Mouse (Mus musculus): Measurements from ENCODE around the gene Fgf6.

The Fgf6 gene

DNA sequence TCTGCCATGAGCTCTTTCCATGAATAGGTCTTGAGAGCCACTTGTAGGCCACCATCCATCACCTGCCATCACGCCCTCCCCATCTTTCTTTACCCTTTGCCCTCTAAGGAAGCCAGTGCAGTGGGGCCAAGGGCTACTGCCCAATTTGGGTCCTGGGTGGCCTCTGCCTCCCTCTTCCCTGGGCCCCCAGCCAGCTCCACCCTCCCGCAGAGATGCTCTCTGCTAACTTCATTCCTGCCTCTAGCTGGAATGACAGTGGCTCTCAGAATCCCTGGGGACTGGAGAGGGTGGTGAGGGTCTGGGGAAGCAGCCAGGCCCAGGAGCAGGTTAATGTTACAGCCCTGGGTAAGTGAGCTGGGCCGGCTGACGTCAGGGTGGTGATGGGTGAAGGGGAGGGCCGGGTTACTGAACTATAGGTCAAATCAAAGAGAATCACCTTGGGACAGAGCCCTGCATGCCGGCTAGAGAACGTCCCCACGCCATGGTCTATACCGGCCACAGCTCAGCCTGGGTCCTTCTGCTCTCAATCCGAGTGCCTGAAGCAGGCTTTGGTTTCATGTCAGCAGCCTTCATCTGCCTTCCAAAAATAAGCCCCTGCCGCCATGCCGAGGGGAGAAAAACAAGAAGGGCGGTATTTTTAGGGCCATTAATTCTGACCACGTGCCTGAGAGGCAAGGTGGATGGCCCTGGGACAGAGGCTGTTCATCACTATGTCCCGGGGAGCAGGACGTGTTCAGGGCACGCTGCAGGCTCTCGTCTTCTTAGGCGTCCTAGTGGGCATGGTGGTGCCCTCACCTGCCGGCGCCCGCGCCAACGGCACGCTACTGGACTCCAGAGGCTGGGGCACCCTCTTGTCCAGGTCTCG, at the start of gene Fgf6:
Fgf6 (plus strand) TSS at position 681 of the 865 bp plus-strand sequence.
- DNase-seq (ENCODE audit: low spot score in 2 of 2): no peak

DNA sequence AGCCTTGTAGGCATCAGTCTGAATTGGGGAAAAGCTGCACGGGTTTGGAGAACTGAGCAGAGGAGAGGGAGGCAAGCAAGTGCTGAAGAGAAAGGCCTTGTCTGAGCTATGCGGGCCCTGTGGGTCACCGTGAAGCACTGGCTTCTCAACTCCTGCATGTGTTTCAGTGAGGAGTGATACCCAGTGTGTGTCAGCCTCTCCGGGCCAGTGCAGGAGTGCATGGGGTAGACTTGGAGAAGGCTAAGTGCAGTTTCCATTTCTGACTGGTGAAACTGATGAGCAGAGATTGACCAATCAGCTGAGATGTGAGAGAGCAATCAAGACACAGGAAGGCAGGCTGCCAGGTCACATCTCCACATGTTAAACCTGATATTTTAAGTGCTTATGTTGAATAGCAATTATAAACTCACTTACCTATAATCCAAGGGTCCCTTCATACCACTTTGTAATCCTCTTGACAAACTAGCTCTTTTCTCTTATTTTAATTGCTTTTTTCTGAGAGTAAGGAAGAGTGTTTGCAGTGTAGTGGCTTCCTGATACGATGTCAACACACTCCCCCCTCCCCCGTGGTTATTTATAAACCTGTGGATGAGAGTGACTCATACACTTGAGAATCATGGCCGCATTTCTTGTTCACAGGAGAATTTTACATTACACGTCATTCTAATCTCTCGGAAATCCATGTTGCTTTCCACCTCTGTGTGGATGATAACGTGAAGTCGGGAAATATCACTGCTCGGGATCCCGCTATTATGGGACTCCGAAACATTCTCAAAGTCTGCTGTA, 49.0 kb upstream of the Fgf6 start:
- DNase-seq (ENCODE audit: low spot score in 2 of 2): no peak

DNA sequence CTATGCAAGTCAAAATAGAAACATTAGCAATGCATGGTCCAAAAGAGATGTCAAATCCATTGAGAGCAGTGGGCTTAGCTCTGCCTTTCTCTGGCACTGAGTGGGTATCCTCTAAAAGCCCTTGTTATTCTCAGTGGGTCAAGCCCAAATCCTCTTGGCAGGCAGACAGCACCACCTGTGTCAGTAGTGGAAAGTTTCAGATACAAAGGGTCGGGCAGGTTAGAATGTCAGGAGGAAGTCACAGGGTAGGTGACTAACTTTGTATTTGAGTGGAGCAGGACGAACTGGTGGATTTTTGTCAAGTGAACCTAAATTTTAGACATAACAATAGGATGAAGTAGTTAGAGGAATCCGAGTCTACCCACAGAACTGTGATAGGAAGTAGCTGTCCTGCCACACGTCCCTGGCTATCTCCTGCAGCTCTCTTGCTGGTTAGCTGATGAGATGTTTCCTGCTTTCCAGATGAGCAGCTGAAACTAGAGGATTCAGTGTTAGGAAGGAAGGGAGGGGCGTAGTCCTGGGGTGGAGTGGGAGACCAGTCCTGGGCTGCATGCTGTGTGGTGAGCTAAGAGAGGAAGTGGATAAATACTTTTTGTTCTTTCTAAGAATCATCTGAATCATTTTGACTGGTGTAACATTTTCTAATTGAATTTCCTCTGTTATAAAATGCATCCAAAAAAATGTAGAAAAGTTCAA, 33.7 kb upstream of the Fgf6 start:
- DNase-seq (ENCODE audit: low spot score in 2 of 2): no peak

- DNase-seq (ENCODE audit: low spot score in 2 of 2): no peak
Observed at GRCm38 (mm10) chr6:126993676-126994075, 21.7 kb upstream of the Fgf6 start.

- DNase-seq (ENCODE audit: low spot score in 2 of 2): no peak
Observed at GRCm38 (mm10) chr6:126995494-126995893, 19.9 kb upstream of the Fgf6 start.

GRCm38 (mm10) chr6:126996399-126996798, 19.0 kb upstream of the Fgf6 start:
- no peak for DNase-seq (ENCODE audit: low spot score in 2 of 2)

DNA sequence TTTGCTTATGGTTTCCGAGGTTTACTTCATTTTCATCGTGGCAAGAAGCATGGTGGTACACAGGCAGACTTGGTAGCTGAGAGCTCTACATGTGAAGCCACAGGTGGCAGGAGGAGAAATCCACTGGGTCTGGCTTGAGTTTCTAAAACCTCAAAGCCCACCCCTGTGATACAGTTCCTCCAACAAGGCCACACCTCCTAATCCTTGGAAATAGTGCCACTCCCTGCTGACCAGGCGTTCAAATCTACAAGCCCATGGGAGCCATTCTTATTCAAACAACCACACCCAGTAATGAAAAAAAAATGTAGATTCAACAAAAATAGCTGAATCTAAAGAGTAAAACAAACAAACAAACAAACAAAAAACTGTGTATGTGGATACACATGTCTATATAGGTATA, 9.7 kb upstream of the Fgf6 start:
- DNase-seq (ENCODE audit: low spot score in 2 of 2): no peak

DNA sequence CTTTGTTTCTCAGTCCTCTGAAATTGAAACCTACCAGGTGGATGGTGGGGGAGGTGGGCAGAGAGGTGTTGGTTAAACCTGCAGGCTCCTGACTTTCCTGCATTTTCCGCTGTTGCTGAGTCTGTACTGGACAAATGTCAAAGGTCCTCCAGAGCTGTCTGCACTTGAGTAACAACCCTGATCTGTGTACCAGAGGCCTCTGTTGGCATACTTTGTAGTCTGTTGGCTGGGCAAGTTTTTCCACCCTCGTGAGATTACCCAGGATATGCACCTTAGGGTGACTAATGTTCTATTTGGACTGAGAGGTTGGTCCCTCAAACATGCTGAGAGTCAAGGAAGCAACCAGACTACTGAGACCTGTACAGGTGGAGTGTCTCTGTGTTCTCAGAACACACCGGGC, 8.8 kb upstream of the Fgf6 start:
- no peak for DNase-seq (ENCODE audit: low spot score in 2 of 2)

- no peak for DNase-seq (ENCODE audit: low spot score in 2 of 2)
Observed at GRCm38 (mm10) chr6:127010021-127010420, 5.4 kb upstream of the Fgf6 start.

DNA sequence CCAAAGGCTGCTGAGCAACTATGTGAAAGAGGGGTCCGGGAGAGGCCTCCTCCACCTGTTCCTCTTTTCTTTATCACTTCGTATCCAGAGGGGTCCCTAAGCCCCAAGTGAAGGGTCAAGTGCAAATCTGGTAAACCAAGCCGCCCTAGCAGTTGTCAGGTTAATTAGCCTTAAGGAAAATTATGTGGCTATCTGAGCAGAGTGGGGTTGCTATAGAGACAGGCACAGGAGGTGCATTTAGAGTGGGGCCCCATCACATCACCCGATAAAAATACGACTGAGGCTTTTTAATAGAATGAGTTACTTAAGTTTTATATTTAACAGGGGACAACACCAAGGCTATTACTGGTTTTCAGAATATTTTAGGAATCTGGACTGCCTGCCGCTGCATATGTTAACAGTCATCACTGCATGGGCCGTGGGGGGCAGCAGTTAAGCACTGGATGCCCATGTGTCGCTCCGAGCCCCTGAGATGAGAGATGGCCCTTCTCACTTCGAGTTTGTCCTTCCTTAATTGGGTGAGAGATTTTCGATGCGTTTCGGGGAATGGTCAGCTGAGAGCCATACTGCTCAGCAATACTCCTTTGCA, 3.3 kb upstream of the Fgf6 start:
- DNase-seq (ENCODE audit: low spot score in 2 of 2): no peak

DNA sequence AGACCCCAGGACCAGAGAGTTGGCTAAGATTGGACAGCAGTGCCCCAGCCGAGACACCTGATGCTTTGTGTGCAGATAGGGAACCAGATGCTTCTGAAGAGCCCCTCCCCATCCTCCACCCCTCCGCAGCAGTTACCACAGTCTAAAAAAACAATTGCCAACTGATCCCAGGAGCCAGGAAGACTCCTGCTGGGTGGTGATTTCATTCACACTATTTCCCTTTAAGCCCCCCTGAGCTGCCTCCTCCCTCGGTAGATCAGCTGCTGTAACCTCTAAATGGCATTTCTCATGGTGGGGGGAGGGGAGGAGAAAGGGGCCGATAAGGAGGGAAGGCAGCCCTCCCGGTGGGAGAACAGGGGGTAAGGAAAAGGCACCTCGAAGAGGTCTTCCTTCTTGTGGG, 3.9 kb downstream of the Fgf6 start:
- no peak for DNase-seq (ENCODE audit: low spot score in 2 of 2)

DNA sequence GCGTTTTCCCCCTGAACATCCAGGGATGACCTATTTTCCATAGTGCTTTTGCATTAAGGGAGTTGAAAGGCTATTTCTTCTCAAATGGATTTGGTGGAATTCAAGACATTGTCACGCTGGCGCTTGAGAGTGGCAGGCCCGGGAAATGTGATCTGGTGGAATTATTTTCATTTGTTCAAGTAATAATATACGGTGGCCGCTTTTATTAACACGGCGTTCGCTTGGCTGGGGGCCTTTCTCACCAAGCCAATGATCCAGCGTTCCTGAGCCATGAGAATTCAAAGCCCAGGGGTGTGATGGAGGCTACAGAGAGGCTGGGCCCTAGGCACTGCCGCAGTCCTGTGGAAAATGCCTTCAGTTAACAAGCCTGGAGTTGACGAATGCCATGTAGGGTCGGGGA, 5.0 kb downstream of the Fgf6 start:
- no peak for DNase-seq (ENCODE audit: low spot score in 2 of 2)

DNA sequence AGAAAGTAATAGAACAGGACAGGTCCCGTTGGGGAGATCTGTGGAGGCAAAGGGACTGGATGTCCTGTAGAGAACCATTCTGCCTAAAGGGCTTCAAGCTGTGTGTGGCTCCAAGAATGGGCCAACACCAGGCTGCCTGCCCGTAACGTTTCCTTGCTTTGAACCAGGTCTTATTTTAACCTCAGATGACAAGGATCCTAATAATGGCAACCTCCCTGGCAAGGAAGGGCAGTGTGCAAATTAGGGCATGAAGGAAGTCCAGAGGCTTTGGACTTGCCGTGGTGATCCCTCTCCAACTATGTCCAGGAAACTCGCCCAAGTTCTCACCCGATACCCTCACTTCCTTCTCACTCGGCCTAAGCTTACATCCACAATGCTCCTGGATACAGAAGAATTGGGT, 9.4 kb downstream of the Fgf6 start:
- no peak for DNase-seq (ENCODE audit: low spot score in 2 of 2)

DNA sequence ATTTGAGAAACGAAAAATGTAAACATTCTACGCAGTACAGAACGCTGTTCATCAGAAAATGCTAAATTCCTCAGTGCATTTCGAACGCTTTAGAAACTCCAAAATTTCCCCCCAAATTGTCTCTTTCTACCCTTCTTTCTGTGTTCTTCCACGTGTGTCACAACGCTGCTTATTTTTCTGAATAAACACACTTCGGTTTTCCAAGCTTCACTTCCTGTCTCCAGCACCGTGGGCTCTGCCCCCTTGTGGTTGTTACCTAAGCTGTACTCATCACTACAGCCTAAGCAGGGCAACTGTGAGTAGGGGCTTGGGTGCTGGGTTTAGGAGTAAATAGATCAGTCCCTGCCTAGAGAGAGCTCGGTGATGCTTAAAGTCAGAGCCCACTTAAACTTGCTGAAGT, 19.4 kb downstream of the Fgf6 start:
- no peak for DNase-seq (ENCODE audit: low spot score in 2 of 2)

- no peak for DNase-seq (ENCODE audit: low spot score in 2 of 2)
Observed at GRCm38 (mm10) chr6:127044909-127045308, 29.5 kb downstream of the Fgf6 start.

GRCm38 (mm10) chr6:127050847-127051246, 35.5 kb downstream of the Fgf6 start:
- DNase-seq (ENCODE audit: low spot score in 2 of 2): no peak

DNA sequence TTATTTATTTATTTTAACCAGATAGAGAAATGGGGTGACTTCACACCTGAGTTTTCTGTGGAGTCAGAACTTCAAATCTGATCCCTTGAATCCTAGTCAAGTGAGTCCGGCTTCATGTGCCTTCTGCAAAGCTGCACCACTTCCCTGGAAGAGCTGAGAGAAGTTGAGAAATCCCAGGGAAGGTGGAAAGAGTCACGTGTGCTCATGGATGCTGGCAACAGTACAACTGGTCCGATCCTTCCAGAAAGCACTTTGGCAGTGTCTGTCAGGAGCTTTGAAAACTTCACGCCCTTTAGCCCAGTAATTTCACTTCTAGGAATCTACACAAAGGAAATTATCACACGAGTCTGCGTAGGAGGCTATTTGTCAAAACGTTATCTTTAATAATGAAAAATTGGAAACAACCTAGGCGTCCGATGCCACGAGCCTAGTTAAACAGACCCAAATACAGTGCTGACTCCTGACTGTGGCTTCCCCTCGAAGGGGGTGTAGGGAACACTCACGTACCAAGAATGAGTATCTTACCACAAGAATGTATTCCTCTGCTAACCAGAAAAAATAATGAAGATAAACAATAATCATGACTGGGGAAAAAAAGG, 41.7 kb downstream of the Fgf6 start:
- DNase-seq (ENCODE audit: low spot score in 2 of 2): no peak

DNA sequence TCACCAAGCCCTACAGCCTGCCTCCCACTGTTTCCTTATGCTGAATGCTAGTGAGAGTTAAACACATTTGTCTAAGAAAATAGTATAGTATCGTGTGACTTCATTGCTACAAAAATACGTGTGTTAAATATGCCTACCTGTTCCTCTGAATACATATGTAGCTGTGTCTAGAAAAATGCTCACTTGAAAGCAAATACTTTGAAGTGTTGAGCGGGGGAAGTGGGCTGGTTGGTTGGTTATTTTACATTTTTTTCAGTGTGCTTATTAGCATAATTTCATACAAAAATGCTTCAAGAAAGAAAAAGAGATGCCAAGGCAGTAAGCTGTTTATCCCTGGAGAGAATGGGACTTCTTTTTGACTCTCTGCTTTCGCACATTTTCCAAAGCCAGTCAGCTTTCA, 44.6 kb downstream of the Fgf6 start:
- DNase-seq (ENCODE audit: low spot score in 2 of 2): no peak

DNA sequence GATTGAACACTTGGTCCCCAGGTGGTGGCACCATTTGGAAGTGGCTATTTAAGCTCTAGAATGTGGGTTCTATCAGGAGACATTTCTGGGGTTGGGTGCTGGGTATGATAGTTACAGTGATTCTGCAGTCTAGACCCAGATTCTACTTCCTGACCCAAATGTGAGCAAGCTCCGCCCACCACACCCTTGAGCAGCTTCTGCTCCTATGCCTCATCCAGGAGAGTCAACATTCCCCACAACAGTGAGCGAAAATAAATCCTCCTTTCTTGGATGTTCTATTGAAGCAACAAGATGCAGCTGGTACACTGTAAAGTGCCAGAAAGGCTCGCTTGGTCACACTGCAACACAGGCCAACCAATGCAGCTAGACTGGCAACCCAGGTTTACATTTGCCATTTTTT, 48.5 kb downstream of the Fgf6 start:
- DNase-seq (ENCODE audit: low spot score in 2 of 2): no peak

- DNase-seq (ENCODE audit: low spot score in 2 of 2): no peak
Observed at GRCm38 (mm10) chr6:127064815-127065214, 49.4 kb downstream of the Fgf6 start.

DNA sequence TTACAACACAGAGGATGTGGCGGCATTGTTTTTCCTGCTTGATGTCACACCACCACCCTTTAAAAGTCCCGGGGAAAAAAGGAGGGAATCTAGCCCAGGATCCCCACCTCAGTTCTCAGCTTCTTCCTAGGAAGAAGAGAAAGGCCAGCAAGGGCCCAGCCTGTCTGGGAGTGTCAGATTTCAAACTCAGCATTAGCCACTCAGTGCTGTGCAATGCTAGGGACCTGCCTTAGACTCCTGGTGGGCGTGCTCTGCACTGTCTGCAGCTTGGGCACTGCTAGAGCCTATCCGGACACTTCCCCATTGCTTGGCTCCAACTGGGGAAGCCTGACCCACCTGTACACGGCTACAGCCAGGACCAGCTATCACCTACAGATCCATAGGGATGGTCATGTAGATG, 57.4 kb downstream of the Fgf6 start, which contains the start of gene Fgf23:
Fgf23 (plus strand) TSS at position 86 of the 400 bp plus-strand sequence.
- no peak for DNase-seq (ENCODE audit: low spot score in 2 of 2)
